Mouse (Mus musculus) MEL (cell line): Measurements from ENCODE around the gene Grik5. TPM values are rescaled to one million over a fixed set of nuclear protein-coding genes. Genes with fewer than 3 reads are reported as not detected.

ENCODE experiments used
- DNase-seq: peaks from one replicate; pipeline ENCODE4 v3.0.0; 2011; ENCODE audit warnings: low read depth, low spot score
- H3K27ac ChIP-seq: 2 replicates; pipeline ENCODE4 v1.5.1; 2012; ENCODE audit warnings: low read depth, mild to moderate bottlenecking, control low read depth, low read length, moderate library complexity; ENCODE audit not compliant: control insufficient read depth
- H3K27me3 ChIP-seq, 2 experiments: fragments of 150-350 bp in 1 of 2; sonication (generic) in 1 of 2; 2 replicates each; pipeline ENCODE4 v1.6.1; 2012; ENCODE audit warnings: low read length in 2 of 2, mild to moderate bottlenecking in 2 of 2, improper control_type of control experiment in 1 of 2, moderate library complexity in 1 of 2; ENCODE audit not compliant: insufficient read depth in 2 of 2, control insufficient read depth in 1 of 2
- H3K36me3 ChIP-seq, 2 experiments: 2 replicates each; pipeline ENCODE4 v1.6.1; 2012 to 2014; ENCODE audit warnings: low read length in 2 of 2, improper control_type of control experiment in 1 of 2, inconsistent platforms in 1 of 2, mild to moderate bottlenecking in 1 of 2; ENCODE audit not compliant: insufficient read depth in 2 of 2, control insufficient read depth in 1 of 2
- H3K4me1 ChIP-seq, 2 experiments: fragments of 150-350 bp in 1 of 2; sonication (generic) in 1 of 2; 2 replicates each; pipeline ENCODE4 v1.6.1; 2012; ENCODE audit warnings: low read length in 2 of 2, improper control_type of control experiment in 1 of 2, mild to moderate bottlenecking in 1 of 2; ENCODE audit not compliant: insufficient read depth in 2 of 2, control insufficient read depth in 1 of 2
- H3K4me3 ChIP-seq, 2 experiments: fragments of 150-350 bp in 1 of 2; sonication (generic) in 1 of 2; 2 replicates each; pipeline ENCODE4 v1.5.1; 2012; ENCODE audit warnings: low read depth in 2 of 2, low read length in 2 of 2, mild to moderate bottlenecking in 2 of 2, moderate library complexity in 2 of 2, control low read depth in 1 of 2, improper control_type of control experiment in 1 of 2; ENCODE audit not compliant: control insufficient read depth in 1 of 2, insufficient read depth in 1 of 2
- H3K79me2 ChIP-seq: 2 replicates; pipeline ENCODE4 v1.6.1; 2012; ENCODE audit warnings: mild to moderate bottlenecking, low read length, moderate library complexity; ENCODE audit not compliant: control insufficient read depth, poor library complexity, insufficient read depth
- H3K9ac ChIP-seq: 2 replicates; pipeline ENCODE4 v1.6.1; 2012; ENCODE audit warnings: low read depth, mild to moderate bottlenecking, control low read depth, low read length, moderate library complexity; ENCODE audit not compliant: control insufficient read depth, poor library complexity, severe bottlenecking
- H3K9me3 ChIP-seq: fragments of 150-350 bp; sonication (generic); replicated peaks from 2 replicates; pipeline ENCODE4 v1.6.1; 2012; ENCODE audit warnings: mild to moderate bottlenecking, low read length, improper control_type of control experiment, moderate library complexity; ENCODE audit not compliant: insufficient read depth
- BHLHE40 ChIP-seq: IDR thresholded peaks from 2 replicates; pipeline ENCODE4 v1.6.1; 2012; ENCODE audit warnings: low read depth, mild to moderate bottlenecking, inconsistent platforms, low read length, improper control_type of control experiment, borderline replicate concordance
- CHD1 ChIP-seq: IDR thresholded peaks from 2 replicates; pipeline ENCODE4 v1.6.1; 2012; ENCODE audit warnings: low read depth, mild to moderate bottlenecking, inconsistent platforms, low read length, improper control_type of control experiment
- CHD2 ChIP-seq: IDR thresholded peaks from 2 replicates; pipeline ENCODE4 v1.6.1; 2011; ENCODE audit warnings: low read length, improper control_type of control experiment
- CTCF ChIP-seq, 3 experiments: IDR thresholded peaks in 2 of 3; conservative IDR thresholded peaks in 1 of 3; 2 replicates each; pipeline ENCODE4 v1.5.1; 2011 to 2012; ENCODE audit warnings: low read length in 3 of 3, low read depth in 2 of 3, mild to moderate bottlenecking in 2 of 3, improper control_type of control experiment in 1 of 3, inconsistent platforms in 1 of 3, mixed read lengths in 1 of 3, moderate library complexity in 1 of 3; ENCODE audit not compliant: control insufficient read depth in 1 of 3, insufficient read depth in 1 of 3, poor library complexity in 1 of 3, severe bottlenecking in 1 of 3
- ETS1 ChIP-seq: IDR thresholded peaks from 2 replicates; pipeline ENCODE4 v1.6.1; 2012; ENCODE audit warnings: low read depth, mild to moderate bottlenecking, inconsistent platforms, low read length, improper control_type of control experiment, moderate library complexity
- GABPA ChIP-seq: IDR thresholded peaks from 2 replicates; pipeline ENCODE4 v1.6.1; 2012; ENCODE audit warnings: low read depth, mild to moderate bottlenecking, inconsistent platforms, low read length, improper control_type of control experiment, moderate library complexity
- GATA1 ChIP-seq: IDR thresholded peaks from 2 replicates; pipeline ENCODE4 v1.6.1; 2011; ENCODE audit warnings: low read depth, low read length, improper control_type of control experiment
- HCFC1 ChIP-seq: IDR thresholded peaks from 2 replicates; pipeline ENCODE4 v1.6.1; 2012; ENCODE audit warnings: low read depth, mild to moderate bottlenecking, inconsistent platforms, low read length, improper control_type of control experiment, moderate library complexity
- JUND ChIP-seq: IDR thresholded peaks from 2 replicates; pipeline ENCODE4 v1.6.1; 2011; ENCODE audit warnings: low read depth, mild to moderate bottlenecking, improper control_type of control experiment, low read length
- MAFK ChIP-seq: IDR thresholded peaks from 2 replicates; pipeline ENCODE4 v1.6.1; 2011; ENCODE audit warnings: low read depth, mild to moderate bottlenecking, low read length, improper control_type of control experiment, borderline replicate concordance
- MAX ChIP-seq: IDR thresholded peaks from 2 replicates; pipeline ENCODE4 v1.6.1; 2011; ENCODE audit warnings: low read length, improper control_type of control experiment
- MXI1 ChIP-seq: IDR thresholded peaks from 2 replicates; pipeline ENCODE4 v1.6.1; 2011; ENCODE audit warnings: mild to moderate bottlenecking, low read depth, low read length, improper control_type of control experiment
- MYC ChIP-seq: IDR thresholded peaks from 2 replicates; pipeline ENCODE4 v1.6.1; 2011; ENCODE audit warnings: low read depth, mild to moderate bottlenecking, low read length, improper control_type of control experiment, moderate library complexity
- NELFE ChIP-seq: IDR thresholded peaks from 2 replicates; pipeline ENCODE4 v1.6.1; 2011; ENCODE audit warnings: low read depth, low read length, improper control_type of control experiment
- POLR2A ChIP-seq, 2 experiments: IDR thresholded peaks; 2 replicates each; pipeline ENCODE4 v1.6.1; 2011 to 2012; ENCODE audit warnings: low read length in 2 of 2, mild to moderate bottlenecking in 2 of 2, control low read depth in 1 of 2, improper control_type of control experiment in 1 of 2, low read depth in 1 of 2, moderate library complexity in 1 of 2; ENCODE audit not compliant: control insufficient read depth in 1 of 2, insufficient read depth in 1 of 2, poor library complexity in 1 of 2
- POLR2AphosphoS2 ChIP-seq: IDR thresholded peaks from 2 replicates; pipeline ENCODE4 v1.6.1; 2011; ENCODE audit warnings: low read length, improper control_type of control experiment
- RCOR1 ChIP-seq: IDR thresholded peaks from 2 replicates; pipeline ENCODE4 v1.6.1; 2012; ENCODE audit warnings: low read depth, mild to moderate bottlenecking, inconsistent platforms, low read length, improper control_type of control experiment
- SIN3A ChIP-seq: IDR thresholded peaks from 2 replicates; pipeline ENCODE4 v1.6.1; 2012; ENCODE audit warnings: low read length, improper control_type of control experiment, inconsistent platforms
- SMC3 ChIP-seq: IDR thresholded peaks from 2 replicates; pipeline ENCODE4 v1.6.1; 2011; ENCODE audit warnings: low read depth, low read length, improper control_type of control experiment
- USF1 ChIP-seq: IDR thresholded peaks from 2 replicates; pipeline ENCODE4 v1.6.1; 2014; ENCODE audit warnings: low read depth, mild to moderate bottlenecking, inconsistent platforms, low read length, improper control_type of control experiment, moderate library complexity
- USF2 ChIP-seq, 2 experiments: IDR thresholded peaks; 2 replicates each; pipeline ENCODE4 v1.6.1; 2011 to 2012; ENCODE audit warnings: improper control_type of control experiment in 2 of 2, low read length in 2 of 2, borderline replicate concordance in 1 of 2, inconsistent platforms in 1 of 2, low read depth in 1 of 2, mild to moderate bottlenecking in 1 of 2; ENCODE audit not compliant: insufficient read depth in 1 of 2
- ZMIZ1 ChIP-seq: IDR thresholded peaks from 2 replicates; pipeline ENCODE4 v1.6.1; 2012; ENCODE audit warnings: low read depth, mild to moderate bottlenecking, inconsistent platforms, low read length, improper control_type of control experiment, moderate library complexity
- ZNF384 ChIP-seq: IDR thresholded peaks from 2 replicates; pipeline ENCODE4 v1.6.1; 2012; ENCODE audit warnings: low read depth, mild to moderate bottlenecking, inconsistent platforms, low read length, improper control_type of control experiment
- polyA plus RNA-seq, 2 experiments: library from polyadenylated mRNA; stranded (reverse) in 1 of 2; unstranded in 1 of 2; fragments of >175 nt in 1 of 2; fragments of >200 nt in 1 of 2; gene quantifications; 2 replicates each; pipeline versions ENCODE4 v1.2.1 to v1.2.4; 2012; ENCODE audit warnings: low replicate concordance in 2 of 2, low read depth in 1 of 2; ENCODE audit not compliant: insufficient read length in 2 of 2, insufficient read depth in 1 of 2, missing spikeins in 1 of 2
- total RNA-seq: library from RNA; depleted of rRNA; stranded (reverse); fragments of 300-350 nt; gene quantifications from 2 replicates; pipeline ENCODE4 v1.2.3, GENCODE M21; 2012

Gene Grik5
- total and polyA plus RNA-seq, 3 experiments, result 3.5 to 22.0 TPM; not detected in 1

- DNase-seq, result no peak
- no peak for TF ChIP-seq JUND
- no peak for TF ChIP-seq MAFK
- no peak for TF ChIP-seq MXI1
- TF ChIP-seq NELFE, result no peak
- TF ChIP-seq GATA1, result no peak
- no peak for TF ChIP-seq USF1
- no peak for TF ChIP-seq GABPA
- no peak for TF ChIP-seq POLR2AphosphoS2
- TF ChIP-seq SMC3, result no peak
- no peak for TF ChIP-seq ZMIZ1
- TF ChIP-seq ETS1, result no peak
- TF ChIP-seq ZNF384, result no peak
- TF ChIP-seq POLR2A (IDR thresholded peaks at IDR 0.05; ENCODE audit: control insufficient read depth in 1 of 2, insufficient read depth in 1 of 2, low read depth in 1 of 2, low read length in 2 of 2, poor library complexity in 1 of 2), result no peak
- TF ChIP-seq USF2 (IDR thresholded peaks at IDR 0.05; ENCODE audit: borderline replicate concordance in 1 of 2, insufficient read depth in 1 of 2, low read depth in 1 of 2, low read length in 2 of 2), result no peak
- TF ChIP-seq HCFC1, result no peak
- TF ChIP-seq CTCF (IDR thresholded peaks at IDR 0.05 in 2 of 3, conservative IDR thresholded peaks at IDR 0.05 in 1 of 3; ENCODE audit: control insufficient read depth in 1 of 3, insufficient read depth in 1 of 3, low read depth in 2 of 3, low read length in 3 of 3, poor library complexity in 1 of 3, severe bottlenecking in 1 of 3), result no peak
- Histone ChIP-seq H3K9me3 (no peaks in the 10 kb centered on the region), H3K4me3 (no peak overlapping the region), H3K79me2 (no peaks in the 10 kb centered on the region), H3K9ac (no peak overlapping the region), H3K36me3 (peaks cover 0 to 12% of the 10 kb centered on the region in 2 experiments; a peak in 2 of 4 replicates), H3K4me1 (peaks cover 3 to 14% of the 10 kb centered on the region in 2 experiments; a peak in 3 of 4 replicates), H3K27ac (no peak overlapping the region), H3K27me3 (no peaks in the 10 kb centered on the region)
Measured at GRCm38 (mm10) chr7:25088968-25089367, 16.8 kb upstream of the Grik5 start.

GRCm38 (mm10) chr7:25088531-25088930 is 16.4 kb upstream of the Grik5 start:
- H3K36me3 ChIP-seq, result peaks cover 0 to 16% of the 10 kb centered on the region in 2 experiments; a peak in 2 of 4 replicates
- H3K9ac ChIP-seq, result no peak overlapping the region
- peaks cover 3 to 18% of the 10 kb centered on the region in 2 experiments; a peak in 3 of 4 replicates for H3K4me1 ChIP-seq
- H3K9me3 ChIP-seq, result no peaks in the 10 kb centered on the region
- no peak for TF ChIP-seq CTCF (IDR thresholded peaks at IDR 0.05 in 2 of 3, conservative IDR thresholded peaks at IDR 0.05 in 1 of 3; ENCODE audit: control insufficient read depth in 1 of 3, insufficient read depth in 1 of 3, low read depth in 2 of 3, low read length in 3 of 3, poor library complexity in 1 of 3, severe bottlenecking in 1 of 3)
- no peak for TF ChIP-seq MYC
- TF ChIP-seq RCOR1, result no peak
- no peak for TF ChIP-seq POLR2A (IDR thresholded peaks at IDR 0.05; ENCODE audit: control insufficient read depth in 1 of 2, insufficient read depth in 1 of 2, low read depth in 1 of 2, low read length in 2 of 2, poor library complexity in 1 of 2)
- no peak for TF ChIP-seq BHLHE40
- TF ChIP-seq CHD1, result no peak
- no peak for TF ChIP-seq CHD2
- TF ChIP-seq MAFK, result no peak
- no peak for TF ChIP-seq NELFE
- TF ChIP-seq ETS1, result no peak
- no peak for TF ChIP-seq MXI1
- TF ChIP-seq SIN3A, result no peak
- no peak for TF ChIP-seq MAX
- no peak for DNase-seq
- H3K27ac ChIP-seq, result no peak overlapping the region
- no peaks in the 10 kb centered on the region for H3K27me3 ChIP-seq
- no peak overlapping the region for H3K4me3 ChIP-seq
- H3K79me2 ChIP-seq, result no peaks in the 10 kb centered on the region
